Mouse (Mus musculus) lung, embryonic 14.5 days (tissue): Measurements from ENCODE around the gene Prkcz. TPM values are rescaled to one million over a fixed set of nuclear protein-coding genes. Genes with fewer than 3 reads are reported as not detected.

ENCODE experiments used
- ATAC-seq: fragments of 200-750 bp; cut with Nextera tagmentation; 2 replicates; pipeline ENCODE4 v1.8.0; 2017; ENCODE audit warnings: mild to moderate bottlenecking, moderate TSS enrichment, moderate library complexity; ENCODE audit not compliant: insufficient read depth
- DNase-seq: peaks from one replicate; pipeline ENCODE4 v3.0.0-alpha.2; 2015
- H3K27ac ChIP-seq: fragments of 300-500 bp; sonication (generic); 2 replicates; pipeline ENCODE4 v1.5.1; 2014; ENCODE audit warnings: low read depth, mild to moderate bottlenecking, moderate library complexity
- H3K27me3 ChIP-seq: fragments of 300-500 bp; sonication (generic); 2 replicates; pipeline ENCODE4 v1.6.1; 2014; ENCODE audit warnings: low read length, control low read depth; ENCODE audit not compliant: insufficient read depth
- H3K36me3 ChIP-seq: fragments of 300-500 bp; sonication (generic); 2 replicates; pipeline ENCODE4 v1.6.1; 2014; ENCODE audit warnings: control low read depth; ENCODE audit not compliant: insufficient read depth
- H3K4me1 ChIP-seq: fragments of 300-500 bp; sonication (generic); 2 replicates; pipeline ENCODE4 v1.6.1; 2014; ENCODE audit warnings: antibody characterized with exemption, control low read depth; ENCODE audit not compliant: insufficient read depth
- H3K4me2 ChIP-seq: fragments of 300-500 bp; sonication (generic); 2 replicates; pipeline ENCODE4 v1.6.1; 2014; ENCODE audit warnings: mild to moderate bottlenecking
- H3K4me3 ChIP-seq: fragments of 300-500 bp; sonication (generic); 2 replicates; pipeline ENCODE4 v1.5.1; 2014; ENCODE audit warnings: low read depth, low read length
- H3K9ac ChIP-seq: fragments of 300-500 bp; sonication (generic); 2 replicates; pipeline ENCODE4 v1.6.1; 2014
- H3K9me3 ChIP-seq: fragments of 300-500 bp; sonication (generic); 2 replicates; pipeline ENCODE4 v1.6.1; 2016; ENCODE audit warnings: low read depth, low read length, control low read depth
- CTCF ChIP-seq: IDR thresholded peaks from 2 replicates; pipeline ENCODE4 v1.5.1; 2016; ENCODE audit warnings: antibody characterized with exemption, low read depth
- WGBS: fragments of 180-500 bp; shearing (Covaris S2); extraction: QIAGEN DNeasy Blood & Tissue Kit; methylation state at CpG from one replicate; pipeline ENCODE4 v1.1.7; 2014; 5-methylcytosine and 5-hydroxymethylcytosine counted together
- polyA plus RNA-seq: library from polyadenylated mRNA; unstranded; fragments of >200 nt; fragmentation: Nextera tagmentation; extraction: Ambion mirVana; gene quantifications from 2 replicates; pipeline ENCODE4 v1.2.1, GENCODE M21; 2014

Prkcz gene
- polyA plus RNA-seq, 1 experiment from 2014 or later, result 12.7 TPM

- TF ChIP-seq CTCF, result no peak
- Histone ChIP-seq H3K4me3 (no peak overlapping the region), H3K9ac (no peak overlapping the region), H3K4me2 (no peak overlapping the region), H3K4me1 (no peaks in the 10 kb centered on the region), H3K36me3 (no peaks in the 10 kb centered on the region), H3K9me3 (no peaks in the 10 kb centered on the region), H3K27me3 (no peaks in the 10 kb centered on the region), H3K27ac (no peak overlapping the region)
- WGBS, result 87% methylated on average over 7 of the region's 7 CpGs
- no peak for ATAC-seq
- DNase-seq, result no peak
Measured at GRCm38 (mm10) chr4:155290045-155290444, 71.1 kb downstream of the Prkcz start.

- no peak for DNase-seq
- Histone ChIP-seq H3K9me3 (no peaks in the 10 kb centered on the region), H3K4me1 (no peaks in the 10 kb centered on the region), H3K27me3 (no peaks in the 10 kb centered on the region), H3K4me2 (no peak overlapping the region), H3K9ac (no peak overlapping the region), H3K27ac (no peak overlapping the region), H3K4me3 (no peak overlapping the region), H3K36me3 (no peaks in the 10 kb centered on the region)
- TF ChIP-seq CTCF, result 0 out of 2 replicates have a peak, but pooled peaks have one; percentile 7
- no peak for ATAC-seq
- 68% methylated on average over 1 of the region's 1 CpGs for WGBS
Measured at GRCm38 (mm10) chr4:155288586-155288985, 72.6 kb downstream of the Prkcz start.

- Histone ChIP-seq H3K27ac (no peak overlapping the region), H3K27me3 (no peaks in the 10 kb centered on the region), H3K4me3 (no peak overlapping the region), H3K9me3 (no peaks in the 10 kb centered on the region), H3K4me1 (peaks cover under 1% of the 10 kb centered on the region), H3K36me3 (no peaks in the 10 kb centered on the region), H3K9ac (no peak overlapping the region), H3K4me2 (no peak overlapping the region)
- WGBS, result 84% methylated on average over 11 of the region's 11 CpGs
- no peak for TF ChIP-seq CTCF
- DNase-seq, result no peak
- ATAC-seq, result no peak
Measured at GRCm38 (mm10) chr4:155287713-155288112, 73.4 kb downstream of the Prkcz start.

GRCm38 (mm10) chr4:155286090-155286489, 75.1 kb downstream of the Prkcz start:
- H3K27ac ChIP-seq, result no peak overlapping the region
- TF ChIP-seq CTCF, result no peak
- H3K4me2 ChIP-seq, result no peak overlapping the region
- DNase-seq (no peak), ATAC-seq (no peak)
- H3K4me3 ChIP-seq, result no peak overlapping the region
- no peaks in the 10 kb centered on the region for H3K36me3 ChIP-seq
- H3K9ac ChIP-seq, result no peak overlapping the region
- 93% methylated on average over 4 of the region's 4 CpGs for WGBS
- peaks cover 13% of the 10 kb centered on the region for H3K4me1 ChIP-seq
- H3K27me3 ChIP-seq, result no peaks in the 10 kb centered on the region
- no peaks in the 10 kb centered on the region for H3K9me3 ChIP-seq

- Histone ChIP-seq H3K4me1 (peaks cover 13% of the 10 kb centered on the region), H3K9me3 (no peaks in the 10 kb centered on the region), H3K27me3 (no peaks in the 10 kb centered on the region), H3K27ac (no peak overlapping the region), H3K9ac (no peak overlapping the region), H3K4me3 (no peak overlapping the region), H3K4me2 (no peak overlapping the region), H3K36me3 (no peaks in the 10 kb centered on the region)
- no peak for TF ChIP-seq CTCF
- ATAC-seq, result no peak
- DNase-seq, result no peak
- 69% methylated on average over 15 of the region's 15 CpGs for WGBS
Measured at GRCm38 (mm10) chr4:155284521-155285379, 76.4 kb downstream of the Prkcz start.

GRCm38 (mm10) chr4:155283585-155283984, 77.6 kb downstream of the Prkcz start:
- peak; percentile 40 for DNase-seq

GRCm38 (mm10) chr4:155283001-155283503, 78.1 kb downstream of the Prkcz start:
- peak overlapping the region; percentile 35; the same call in 1 of the 2 replicates for H3K9ac ChIP-seq
- peak overlapping the region; percentile 17; the same call in 1 of the 2 replicates for H3K4me3 ChIP-seq
- WGBS, result 12% methylated on average over 11 of the region's 11 CpGs

More at GRCm38 (mm10) chr4:155283585-155283984, 77.6 kb downstream of the Prkcz start:
- peak overlapping the region; percentile 17; the same call in 1 of the 2 replicates for H3K4me3 ChIP-seq
- H3K27me3 ChIP-seq, result no peaks in the 10 kb centered on the region
- no peak for TF ChIP-seq CTCF
- peak; percentile 12; the same call in 1 of the 2 replicates for ATAC-seq
- H3K27ac ChIP-seq, result peak overlapping the region; percentile 92
- WGBS, result 53% methylated on average over 9 of the region's 9 CpGs
- H3K4me1 ChIP-seq, result peaks cover 13% of the 10 kb centered on the region
- H3K9me3 ChIP-seq, result no peaks in the 10 kb centered on the region
- peak overlapping the region; percentile 35; the same call in 1 of the 2 replicates for H3K9ac ChIP-seq
- no peaks in the 10 kb centered on the region for H3K36me3 ChIP-seq
- peak overlapping the region; percentile 49 for H3K4me2 ChIP-seq

More at GRCm38 (mm10) chr4:155283001-155283503, 78.1 kb downstream of the Prkcz start:
- no peaks in the 10 kb centered on the region for H3K27me3 ChIP-seq
- H3K9me3 ChIP-seq, result no peaks in the 10 kb centered on the region
- DNase-seq (peak; percentile 83), ATAC-seq (peak; percentile 83)
- H3K27ac ChIP-seq, result peak overlapping the region; percentile 92
- no peaks in the 10 kb centered on the region for H3K36me3 ChIP-seq
- TF ChIP-seq CTCF, result no peak
- H3K4me2 ChIP-seq, result peak overlapping the region; percentile 49
- peaks cover 13% of the 10 kb centered on the region for H3K4me1 ChIP-seq
